Mouse (Mus musculus): ENCODE results near the gene Bckdk.

GRCm38 (mm10) chr7:127931351-127932135 is 27.7 kb downstream of the Bckdk start:
- no peak for TF ChIP-seq CTCF (IDR thresholded peaks at IDR 0.05; ENCODE audit: low read depth)
- no peak for TF ChIP-seq EP300 (IDR thresholded peaks at IDR 0.05; ENCODE audit: low read depth)

All from heart, postnatal 0 days (tissue).